Mouse (Mus musculus) testis, postnatal 14 days (tissue): Measurements from ENCODE around the gene Bmpr2.
"Not testable (repeated sequence)": the region's sequence is repeated elsewhere in the genome, so short reads cannot be mapped to it uniquely, and the experiment has no call there.

Source experiments
- DNase-seq: peaks from one replicate; pipeline ENCODE4 v3.0.0; 2021; ENCODE audit warnings: low spot score

Gene Bmpr2

DNA sequence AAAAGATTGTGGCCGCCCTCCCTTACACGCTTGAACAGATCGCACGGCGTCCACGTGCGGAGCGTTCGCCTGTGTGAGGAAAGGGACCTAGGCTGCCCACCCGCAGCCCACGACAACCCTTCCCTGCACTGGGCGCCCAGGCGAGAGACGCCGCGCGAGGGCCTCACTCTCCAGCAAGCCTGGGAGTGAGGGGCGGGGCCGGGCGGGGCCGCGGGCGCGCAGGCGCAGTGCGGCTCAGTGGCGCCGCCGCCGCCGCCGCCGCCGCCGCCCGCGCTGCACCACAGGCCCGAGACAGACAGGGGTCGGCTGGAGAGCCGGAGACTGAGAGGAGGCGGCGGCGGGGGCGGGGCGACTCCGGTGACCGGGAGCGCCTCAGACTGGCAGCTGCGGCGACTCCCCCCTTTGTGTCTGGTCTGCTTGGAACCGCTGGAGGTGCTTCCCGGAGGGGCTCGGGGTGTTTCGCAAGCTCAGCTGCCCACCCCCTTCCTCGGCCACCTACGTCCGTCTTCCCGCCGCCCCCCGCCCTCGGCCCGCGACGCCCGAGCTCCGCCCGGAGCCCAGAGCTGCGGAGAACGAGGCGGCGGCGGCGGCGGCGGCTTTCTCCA is at the start of gene Bmpr2:
TSS of gene Bmpr2 (plus strand) at position 237 of the 605 bp plus-strand sequence.
- DNase-seq = peak; percentile 90

DNA sequence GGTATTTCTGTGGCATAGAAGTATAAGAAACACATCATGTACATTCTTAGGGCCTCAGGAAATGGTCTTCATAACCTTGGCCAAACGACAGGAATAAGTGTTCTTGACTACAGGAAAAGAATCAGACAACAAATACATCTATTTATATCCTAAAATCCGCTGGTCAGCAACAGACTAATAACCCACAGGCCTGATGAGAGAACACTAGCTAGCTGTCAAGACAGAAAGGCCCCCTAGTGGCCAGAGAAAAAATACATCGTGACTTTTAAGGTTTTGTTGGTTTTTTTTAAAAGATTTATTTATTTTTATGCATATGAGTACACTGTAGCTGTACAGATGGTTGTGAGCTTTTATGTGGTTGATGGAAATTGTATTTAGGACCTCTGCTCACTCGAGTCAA is 43.3 kb upstream of the Bmpr2 start:
- DNase-seq = no peak

DNA sequence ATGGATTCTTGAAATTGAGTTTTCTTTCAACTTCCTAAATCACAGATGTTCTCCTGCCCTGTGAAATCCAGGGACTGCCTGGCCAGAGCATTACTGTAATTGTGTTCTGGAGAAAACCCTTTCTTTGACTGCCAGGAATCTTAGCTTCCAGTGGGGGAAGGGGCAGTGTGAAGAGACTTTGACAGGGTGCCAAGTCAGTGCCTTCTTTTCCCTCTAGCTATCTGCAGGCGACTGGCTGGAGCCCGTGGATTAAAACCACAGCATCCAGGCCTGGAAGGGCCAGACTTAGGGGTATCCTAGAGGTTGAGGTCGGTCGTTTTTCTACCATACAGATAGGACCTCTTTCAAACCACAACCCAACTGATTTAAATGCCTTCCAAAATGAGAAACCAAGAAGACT is 37.5 kb upstream of the Bmpr2 start:
- DNase-seq = no peak

DNA sequence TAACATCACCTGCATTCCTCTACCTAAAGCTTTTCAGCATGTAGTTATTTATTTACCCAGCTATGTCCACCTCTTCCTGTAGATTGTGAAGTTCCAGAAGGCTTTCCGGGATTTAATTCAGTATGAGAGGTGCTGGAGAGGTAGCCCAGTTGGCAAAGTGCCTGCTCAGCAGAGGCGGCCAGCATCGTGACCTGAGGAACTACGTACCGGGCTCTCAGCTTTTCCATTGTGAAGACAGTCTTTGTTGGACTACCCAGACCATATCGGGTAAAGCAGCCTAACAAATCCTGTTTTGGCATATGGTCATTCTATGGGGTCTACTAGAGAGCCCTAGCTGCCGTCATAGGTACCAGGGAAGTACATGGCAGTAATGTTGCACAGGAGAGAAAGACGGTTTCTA is 33.1 kb upstream of the Bmpr2 start:
- no peak for DNase-seq

DNA sequence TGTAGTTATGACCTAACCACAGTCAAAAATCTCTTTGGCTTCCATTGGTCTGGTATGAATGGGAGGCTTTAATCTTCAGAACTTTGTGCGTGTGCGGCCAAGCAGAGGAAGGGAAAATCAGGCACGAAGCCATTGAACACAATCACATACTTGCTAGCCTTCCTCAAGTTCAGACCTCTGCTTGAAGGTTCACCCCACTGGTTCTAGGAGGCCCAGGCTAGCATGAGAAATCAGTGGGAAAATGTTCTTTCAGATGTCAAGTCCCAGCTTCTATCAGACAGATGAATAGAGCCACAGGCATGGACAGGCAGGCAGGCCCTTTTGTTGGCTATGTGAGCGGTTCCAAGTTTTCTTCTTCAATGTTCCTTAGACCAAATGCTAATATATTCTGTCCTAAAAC is 32.5 kb upstream of the Bmpr2 start:
- DNase-seq = no peak

DNA sequence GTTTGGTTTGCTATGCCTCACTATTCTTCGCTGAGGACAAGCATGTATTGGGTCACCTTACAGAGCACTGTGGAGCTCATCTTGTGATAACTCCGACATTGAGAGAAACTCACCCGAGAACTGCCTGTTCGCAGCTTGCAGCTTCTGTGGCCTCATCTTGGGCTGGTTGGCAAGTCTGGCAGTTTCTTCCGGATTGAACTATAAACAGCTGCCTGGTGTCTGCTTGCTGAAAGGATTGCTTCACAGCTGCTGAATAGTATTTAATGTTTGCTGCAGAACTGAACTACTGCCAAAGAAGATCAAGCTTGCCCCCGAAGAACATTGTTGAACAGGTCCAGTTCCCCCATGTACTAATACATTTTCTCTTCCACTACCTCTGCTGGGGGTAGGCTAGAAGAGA is 29.1 kb upstream of the Bmpr2 start:
- DNase-seq = no peak

DNA sequence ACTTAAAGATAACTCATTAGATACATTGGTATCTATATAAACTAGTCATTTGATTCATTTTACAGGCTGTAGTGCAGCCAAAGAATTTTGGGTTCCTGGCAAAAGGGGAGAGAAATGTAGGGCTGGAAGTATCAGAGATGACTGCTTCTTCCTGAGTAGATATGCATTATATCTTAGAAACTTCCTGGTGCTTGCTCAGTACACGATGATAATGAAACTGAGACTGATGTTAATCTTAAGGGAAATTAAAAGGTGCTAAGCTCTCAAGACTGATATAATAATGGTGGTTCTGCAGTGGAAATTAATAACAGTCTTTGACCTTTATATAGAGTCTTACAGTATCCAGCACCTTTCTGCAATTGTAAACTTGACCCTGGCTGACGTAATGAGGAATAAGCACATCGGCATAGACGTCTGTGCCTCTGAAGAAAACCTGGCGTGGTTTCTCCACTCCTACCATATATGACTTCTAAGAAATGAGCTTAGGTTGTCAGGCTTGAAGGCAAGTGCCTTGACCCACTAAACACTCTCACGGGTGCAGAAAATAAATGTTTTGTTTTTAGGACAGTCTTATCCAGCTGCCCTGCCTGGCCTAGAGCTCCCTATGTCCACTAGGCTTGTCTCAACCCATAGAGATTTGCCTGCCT is 24.3 kb upstream of the Bmpr2 start:
- no peak for DNase-seq

DNA sequence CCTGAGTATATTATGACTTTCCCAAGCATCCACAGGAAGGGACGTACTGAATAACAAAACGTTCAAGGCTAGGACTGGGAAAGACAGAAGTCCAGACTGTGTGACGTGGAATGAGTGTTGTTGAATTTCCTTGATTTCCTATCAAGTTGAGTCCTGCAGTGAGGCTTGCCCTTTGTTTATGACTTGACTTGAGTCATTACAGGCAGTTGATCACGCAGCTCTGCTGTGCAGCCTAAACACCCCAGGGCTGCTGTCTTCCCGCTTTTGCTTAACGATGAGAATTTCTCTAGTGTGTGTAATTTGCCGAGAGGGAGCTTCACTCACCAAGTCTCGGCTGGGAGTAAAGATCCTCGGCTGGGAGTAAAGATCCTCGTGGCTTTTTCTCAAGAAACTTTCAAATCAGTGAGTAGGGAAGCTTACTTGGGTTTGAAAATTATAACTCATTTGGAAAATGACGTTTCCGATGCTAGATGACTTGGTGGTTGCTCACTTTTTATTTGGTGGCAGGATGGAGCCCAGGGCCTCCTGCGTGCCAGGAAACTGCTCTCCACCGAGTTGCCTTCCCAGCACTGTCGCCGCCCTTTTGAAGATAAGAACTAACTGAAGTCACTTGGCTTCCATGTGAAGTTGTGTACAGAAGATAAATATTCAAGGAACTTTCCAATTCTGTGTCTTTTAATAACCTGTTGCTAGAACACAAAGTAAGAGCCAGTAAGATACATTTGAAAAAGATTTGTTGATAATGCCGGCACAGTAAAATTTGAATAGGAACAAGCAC is 23.4 kb upstream of the Bmpr2 start:
- no peak for DNase-seq

DNA sequence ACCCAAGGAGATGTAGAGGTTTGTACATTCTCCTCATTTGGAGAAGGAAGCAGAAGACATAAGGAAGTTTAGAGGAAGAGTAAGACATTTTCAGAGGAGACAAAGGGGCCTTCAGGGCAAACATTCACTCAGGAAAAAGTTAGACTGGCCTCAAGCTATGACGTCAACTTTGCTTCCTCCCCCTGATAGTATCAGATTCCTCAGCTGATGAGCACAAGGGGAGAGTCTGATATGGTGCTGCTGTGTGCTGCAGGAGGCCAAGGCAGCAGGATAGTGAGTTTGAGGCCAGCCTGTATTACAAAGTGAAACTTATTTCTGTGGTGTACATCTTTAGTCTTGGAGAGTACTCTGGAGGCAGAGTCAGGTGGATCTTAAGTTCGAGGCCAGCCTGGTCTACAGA is 14.2 kb upstream of the Bmpr2 start:
- DNase-seq = no peak

DNA sequence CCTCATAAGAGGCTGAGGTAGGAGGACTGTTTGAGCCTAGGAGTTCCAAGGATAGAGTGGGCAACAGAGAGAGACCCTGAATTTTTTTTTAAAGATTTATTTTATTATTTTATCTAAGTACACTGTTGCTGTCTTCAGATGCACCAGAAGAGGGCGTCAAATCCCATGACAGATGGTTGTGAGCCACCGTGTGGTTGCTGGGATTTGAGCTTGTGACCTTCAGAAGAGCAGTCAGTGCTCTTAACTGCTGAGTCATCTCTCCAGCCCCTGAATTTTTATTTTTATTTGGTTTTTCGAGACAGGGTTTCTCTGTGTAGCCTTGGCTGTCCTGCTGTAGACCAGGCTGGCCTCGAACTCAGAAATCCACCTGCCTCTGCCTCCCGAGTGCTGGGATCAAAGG is 13.5 kb upstream of the Bmpr2 start:
- not testable (repeated sequence) for DNase-seq

DNA sequence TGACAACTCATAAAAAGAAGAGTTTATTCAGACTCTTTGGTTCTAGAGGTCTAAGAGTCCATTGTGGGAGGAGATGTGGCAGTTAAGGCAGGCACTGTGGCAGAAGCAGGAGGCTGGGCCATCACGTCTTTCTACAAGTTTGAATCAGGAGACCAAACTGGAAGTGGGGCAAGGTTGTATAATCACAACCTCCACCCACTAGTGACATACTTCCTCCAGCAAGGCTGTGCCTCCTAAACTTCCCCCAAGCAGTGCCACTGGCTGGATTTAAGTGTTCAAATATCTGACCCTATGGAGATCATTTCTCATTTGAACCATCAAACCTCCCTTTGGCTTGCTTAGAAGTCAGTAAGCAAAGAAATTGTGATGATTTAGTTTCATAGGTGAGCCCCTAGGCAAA is 7.9 kb upstream of the Bmpr2 start:
- no peak for DNase-seq

DNA sequence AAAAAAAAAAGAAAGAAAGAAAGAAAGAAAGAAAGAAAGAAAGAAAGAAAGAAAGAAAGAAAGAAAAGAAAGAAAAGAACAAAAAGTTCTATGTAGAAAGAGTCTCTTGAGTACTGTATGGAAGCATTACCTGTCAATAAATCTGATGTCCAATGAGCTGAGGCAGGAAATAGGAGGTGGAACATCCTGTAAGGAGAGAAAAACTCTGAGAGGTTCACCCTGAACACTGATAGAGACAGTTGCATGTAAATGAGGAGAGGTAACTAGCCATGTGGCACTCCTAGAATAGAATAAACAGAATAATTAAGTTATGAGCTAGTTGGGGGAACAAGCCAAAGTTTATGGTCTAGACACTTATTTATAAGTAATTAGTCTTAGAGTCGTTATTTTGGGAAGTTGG is 4.9 kb upstream of the Bmpr2 start:
- no peak for DNase-seq

DNA sequence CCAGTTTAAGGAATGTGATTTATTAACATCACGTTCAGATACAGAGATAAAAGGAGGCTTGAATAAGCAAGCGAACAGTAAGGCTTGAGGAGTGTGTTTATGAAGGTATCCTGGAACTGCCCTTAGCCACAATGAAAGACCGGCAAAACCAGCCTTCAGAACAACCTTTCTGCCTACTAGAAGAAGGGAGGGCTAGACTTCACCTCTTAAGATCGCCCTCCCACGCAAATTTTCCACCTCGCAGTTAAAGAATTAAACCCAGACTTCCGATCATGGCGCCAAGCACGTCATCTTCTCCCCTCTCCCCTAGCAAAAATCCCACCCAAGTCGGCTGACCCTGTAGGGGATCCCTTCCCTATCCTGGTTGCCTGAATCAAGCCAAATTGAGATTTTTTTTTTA is 992 bp upstream of the Bmpr2 start:
- DNase-seq = peak; percentile 29

DNA sequence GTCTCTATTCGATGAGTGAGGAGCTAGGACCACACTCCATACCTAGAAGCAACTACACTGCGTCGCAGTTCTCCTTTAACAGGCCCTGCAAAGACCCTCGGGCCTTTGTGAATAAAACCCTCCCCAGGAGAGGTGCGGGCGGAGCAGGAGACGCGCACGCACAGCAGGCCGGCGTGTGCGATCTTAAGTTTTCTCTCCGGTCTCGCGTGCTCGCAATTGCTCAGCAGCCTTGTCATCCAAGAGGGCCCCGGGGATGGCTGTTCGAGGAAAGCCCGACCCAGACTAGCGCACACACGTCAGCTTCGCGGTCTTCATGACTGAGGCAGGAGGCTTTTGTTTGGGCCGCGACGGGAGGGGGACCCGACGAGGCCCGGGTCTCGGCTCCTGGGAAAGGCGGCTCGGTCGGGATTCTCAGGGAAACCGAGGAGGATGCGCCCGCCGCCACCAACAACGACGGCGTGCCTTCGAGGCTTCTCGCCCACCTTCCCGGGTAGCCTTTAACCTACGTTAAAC is 493 bp upstream of the Bmpr2 start:
- DNase-seq = no peak

DNA sequence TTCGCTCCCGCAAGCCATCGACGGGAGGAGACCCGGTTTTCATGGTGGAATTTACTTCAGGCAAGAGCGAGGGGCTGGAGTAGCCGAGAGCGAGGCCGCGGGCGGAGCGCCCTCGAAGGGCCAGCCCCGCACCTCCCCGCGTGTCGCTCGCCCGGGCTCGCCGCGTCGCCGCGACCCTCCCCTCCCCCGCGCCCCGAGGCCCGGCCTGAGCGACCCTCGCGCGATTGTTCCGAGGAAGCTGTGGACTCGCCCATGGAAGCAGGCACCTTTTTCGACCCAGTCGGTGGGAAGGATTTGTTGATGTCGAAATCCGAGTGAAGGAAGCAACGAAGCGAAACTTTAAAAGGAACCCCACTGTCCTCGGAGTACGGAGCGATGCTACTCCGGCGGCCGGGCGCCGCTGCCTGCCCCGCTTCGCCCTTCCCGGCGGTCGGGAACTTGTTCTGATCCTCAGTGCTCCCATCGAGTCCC is 616 bp downstream of the Bmpr2 start:
- DNase-seq = peak; percentile 65

DNA sequence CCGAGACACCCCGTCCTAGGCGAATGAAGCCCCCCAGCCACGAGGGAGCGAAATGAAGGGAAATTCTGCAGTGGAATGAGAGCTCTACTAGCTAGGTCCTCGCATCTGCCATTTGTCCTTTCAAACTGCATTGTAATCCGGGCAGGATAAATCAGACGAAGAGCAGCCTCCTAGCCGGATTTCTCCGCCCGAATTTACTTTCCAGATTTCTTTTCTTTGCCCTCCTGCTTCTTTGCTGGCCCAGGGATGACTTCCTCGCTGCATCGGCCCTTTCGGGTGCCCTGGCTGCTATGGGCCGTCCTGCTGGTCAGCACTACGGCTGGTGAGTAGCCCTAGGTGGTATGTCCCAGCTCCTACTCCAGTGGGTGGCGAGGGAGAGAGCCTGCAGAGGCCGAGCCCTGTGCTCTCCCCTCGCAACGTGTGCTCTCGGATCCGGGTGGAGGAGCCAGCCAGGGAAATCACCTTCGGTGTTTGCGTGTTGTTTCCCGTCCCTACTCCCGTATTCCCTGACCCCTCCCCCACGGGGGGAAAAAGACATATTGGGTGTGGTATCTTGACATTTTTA is 1.3 kb downstream of the Bmpr2 start:
- peak; percentile 45 for DNase-seq

DNA sequence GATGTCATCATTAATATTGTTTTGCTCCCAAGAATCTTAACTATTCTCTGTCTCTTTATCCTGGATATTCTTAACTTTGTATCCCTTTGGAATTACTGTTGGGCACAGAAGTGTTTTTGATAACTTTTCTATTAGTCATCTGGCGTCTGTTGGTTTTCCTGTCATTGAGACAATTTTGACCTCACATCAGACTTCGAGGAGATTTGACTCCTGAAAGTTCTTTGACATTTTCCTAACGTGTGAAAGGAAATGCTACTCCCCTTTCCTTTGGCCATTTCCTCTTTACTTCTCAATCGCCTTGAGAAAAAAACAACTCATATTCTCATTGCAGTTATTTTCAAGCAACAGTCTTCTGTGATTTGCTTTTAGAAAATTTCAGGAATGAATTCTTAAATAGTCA is 2.1 kb downstream of the Bmpr2 start:
- no peak for DNase-seq

DNA sequence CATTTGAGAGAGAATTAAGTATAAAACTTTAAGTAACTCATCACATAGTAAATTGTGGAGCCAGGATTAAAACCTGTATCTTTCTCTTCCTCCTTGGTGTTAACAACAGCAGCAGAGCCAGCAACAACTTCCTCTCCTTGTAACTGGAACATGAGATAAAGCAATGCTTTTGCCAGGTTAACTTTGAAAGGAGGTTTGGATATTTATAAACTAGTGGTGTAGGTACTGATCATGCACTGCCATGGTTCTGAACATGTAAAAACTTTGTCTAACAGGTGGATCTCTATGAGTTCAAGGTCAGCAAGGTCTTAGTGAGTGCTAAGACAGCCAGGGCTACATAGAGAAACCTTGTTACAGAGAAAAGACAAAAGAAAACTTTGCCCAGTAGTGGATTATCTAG is 3.4 kb downstream of the Bmpr2 start:
- no peak for DNase-seq

DNA sequence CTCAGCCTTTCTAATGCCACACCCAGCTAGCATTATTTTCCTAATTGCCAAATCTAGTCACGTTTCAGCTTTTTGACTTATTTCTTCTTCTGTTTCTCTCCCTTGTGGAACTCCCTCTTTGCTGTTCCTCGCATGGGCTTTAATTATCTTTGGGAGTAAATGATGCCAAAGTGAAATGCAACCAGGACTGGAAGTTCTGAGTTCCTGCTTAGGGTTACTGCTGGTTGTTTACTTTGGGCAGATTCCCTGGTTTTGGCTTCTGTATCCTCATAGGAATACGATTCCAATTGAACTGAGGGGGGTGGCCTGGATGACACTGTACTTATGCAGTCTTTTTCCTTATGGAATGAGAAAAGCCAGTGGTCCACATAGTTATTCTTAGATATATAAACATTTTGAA is 8.7 kb downstream of the Bmpr2 start:
- DNase-seq = no peak

DNA sequence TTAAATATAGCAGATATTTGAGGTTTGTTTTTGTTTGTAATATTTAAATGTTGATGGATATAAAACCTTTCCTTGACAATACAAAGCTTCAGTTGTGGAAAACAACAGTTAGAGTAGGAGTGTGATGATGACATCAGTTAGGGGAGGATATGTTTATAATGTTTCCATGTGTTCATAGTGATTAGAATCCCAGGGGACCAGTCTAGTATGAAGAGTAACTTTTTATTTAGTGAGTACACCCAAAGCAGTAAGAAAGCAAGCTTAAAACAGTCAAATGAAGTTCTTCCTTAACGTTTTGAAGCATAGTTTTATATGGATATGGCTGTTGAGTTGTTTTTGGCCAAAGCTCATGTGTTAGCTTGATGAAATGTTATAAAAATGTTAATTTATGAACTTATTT is 17.9 kb downstream of the Bmpr2 start:
- no peak for DNase-seq

DNA sequence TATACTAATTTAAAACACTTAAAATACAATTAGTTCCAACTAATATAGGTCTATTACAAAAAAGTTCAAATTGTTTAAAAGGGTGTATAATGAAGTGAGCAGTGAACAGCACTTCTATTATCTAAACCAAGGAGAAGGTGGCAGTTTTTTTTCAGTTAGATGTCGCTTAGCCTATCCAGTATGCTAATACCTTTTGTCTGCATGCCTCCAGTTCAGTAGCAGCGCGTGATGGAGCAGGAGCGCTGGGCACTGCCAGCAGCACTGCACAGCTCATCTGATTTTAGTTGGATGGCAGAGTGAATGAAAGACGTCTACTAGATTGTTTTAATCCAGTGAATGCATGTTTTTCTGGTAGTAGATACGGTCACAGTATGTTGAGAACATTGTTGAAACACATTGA is 25.8 kb downstream of the Bmpr2 start:
- DNase-seq = no peak

DNA sequence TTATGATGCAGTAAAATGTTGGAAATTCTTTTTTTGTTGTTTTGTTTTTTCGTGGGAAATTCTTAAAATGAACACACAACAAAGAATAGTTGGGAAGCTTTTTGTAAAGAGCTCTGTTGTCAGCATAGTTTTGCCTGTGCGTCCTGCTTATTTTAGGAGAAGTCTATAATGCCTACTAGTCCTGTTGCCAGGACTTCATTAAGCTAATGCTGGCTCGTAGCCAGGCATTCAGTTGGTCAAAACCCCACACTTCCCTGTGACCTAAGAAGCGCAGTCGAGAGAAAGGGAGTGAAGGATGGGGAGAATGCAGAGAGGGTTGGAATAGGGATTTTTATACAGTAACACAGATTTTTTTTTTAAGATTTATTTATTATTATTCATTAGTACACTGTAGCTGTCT is 26.5 kb downstream of the Bmpr2 start:
- no peak for DNase-seq

DNA sequence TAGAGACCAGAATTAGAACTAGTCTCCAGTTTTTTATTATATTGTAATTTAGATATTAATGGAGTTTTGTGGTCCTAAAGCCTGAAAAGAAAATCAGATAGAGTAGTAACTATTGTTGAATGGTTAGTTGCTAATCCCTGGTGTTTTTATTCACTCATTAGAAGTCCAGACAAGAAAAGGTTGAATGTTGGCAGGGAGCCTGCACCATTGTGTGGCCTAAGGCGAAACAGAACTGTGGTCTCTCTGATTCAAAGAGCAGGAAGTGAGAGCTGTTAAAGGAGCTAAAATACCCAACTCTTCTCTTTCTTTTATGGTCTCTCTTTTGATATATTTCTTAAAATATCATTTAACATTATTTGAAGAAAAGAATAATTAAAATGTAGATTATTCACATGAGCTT is 32.1 kb downstream of the Bmpr2 start:
- DNase-seq = no peak
